Mouse (Mus musculus) midbrain, embryonic 11.5 days (tissue): Measurements from ENCODE around the gene Prkd2. TPM values are rescaled to one million over a fixed set of nuclear protein-coding genes. Genes with fewer than 3 reads are reported as not detected.
A peak's percentile ranks its signal among the peaks of the same experiment; 100 is the strongest.

Source experiments
- ATAC-seq: fragments of 200-750 bp; cut with Nextera tagmentation; 2 replicates; pipeline ENCODE4 v1.8.0; 2017; ENCODE audit warnings: moderate TSS enrichment, moderate library complexity; ENCODE audit not compliant: low FRiP score
- DNase-seq: peaks from one replicate; pipeline ENCODE4 v3.0.0; 2015; ENCODE audit warnings: low spot score; ENCODE audit errors: missing footprints
- H3K27ac ChIP-seq: fragments of 300-500 bp; sonication (generic); 2 replicates; pipeline ENCODE4 v1.5.1; 2014; ENCODE audit warnings: low read depth, low read length
- H3K27me3 ChIP-seq: fragments of 300-500 bp; sonication (generic); 2 replicates; pipeline ENCODE4 v1.6.1; 2014; ENCODE audit warnings: mild to moderate bottlenecking, low read length, moderate library complexity, mixed read lengths; ENCODE audit not compliant: control insufficient read depth, insufficient read depth
- H3K36me3 ChIP-seq: fragments of 300-500 bp; sonication (generic); 2 replicates; pipeline ENCODE4 v1.6.1; 2014; ENCODE audit warnings: mild to moderate bottlenecking, low read length, moderate library complexity, mixed read lengths; ENCODE audit not compliant: control insufficient read depth, insufficient read depth
- H3K4me1 ChIP-seq: fragments of 300-500 bp; sonication (generic); 2 replicates; pipeline ENCODE4 v1.6.1; 2014; ENCODE audit warnings: low read length; ENCODE audit not compliant: control insufficient read depth, insufficient read depth
- H3K4me2 ChIP-seq: fragments of 300-500 bp; sonication (generic); 2 replicates; pipeline ENCODE4 v1.6.1; 2014; ENCODE audit warnings: mild to moderate bottlenecking, moderate library complexity
- H3K4me3 ChIP-seq: fragments of 300-500 bp; sonication (generic); 2 replicates; pipeline ENCODE4 v1.5.1; 2014; ENCODE audit warnings: low read depth, low read length
- H3K9ac ChIP-seq: fragments of 300-500 bp; sonication (generic); 2 replicates; pipeline ENCODE4 v1.6.1; 2014; ENCODE audit warnings: low read length
- H3K9me3 ChIP-seq: fragments of 300-500 bp; sonication (generic); 2 replicates; pipeline ENCODE4 v1.6.1; 2016; ENCODE audit warnings: low read length; ENCODE audit not compliant: control insufficient read depth
- WGBS: fragments of 180-500 bp; shearing (Covaris S2); extraction: QIAGEN DNeasy Blood & Tissue Kit; methylation state at CpG from one replicate; pipeline ENCODE4 v1.1.7; 2014; 5-methylcytosine and 5-hydroxymethylcytosine counted together
- polyA plus RNA-seq: library from polyadenylated mRNA; unstranded; fragments of >200 nt; fragmentation: Nextera tagmentation; extraction: Ambion mirVana; gene quantifications from 2 replicates; pipeline ENCODE4 v1.2.1, GENCODE M21; 2014

The Prkd2 gene
- polyA plus RNA-seq, 1 experiment from 2014 or later, result 10.3 TPM

DNA sequence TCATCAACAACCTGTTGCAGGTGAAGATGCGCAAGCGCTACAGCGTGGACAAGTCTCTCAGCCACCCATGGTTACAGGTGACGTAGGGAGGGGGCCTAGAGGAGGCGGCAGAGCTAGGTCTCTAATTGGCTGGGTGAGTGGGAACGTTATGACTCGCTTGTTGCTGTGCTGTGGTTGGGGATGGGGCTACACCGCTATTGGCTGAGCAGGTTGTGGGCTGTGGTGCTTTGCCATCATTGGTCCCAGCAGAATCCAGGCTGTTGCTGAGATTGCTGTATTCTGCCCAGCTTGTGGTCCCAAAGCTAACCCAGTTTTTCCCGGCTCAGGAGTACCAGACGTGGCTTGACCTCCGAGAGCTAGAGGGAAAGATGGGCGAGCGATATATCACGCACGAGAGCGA is 26.8 kb downstream of the Prkd2 start:
- Histone ChIP-seq H3K4me1 (no peaks in the 10 kb centered on the region), H3K4me2 (peak overlapping the region; percentile 14; the same call in 1 of the 2 replicates), H3K36me3 (no peaks in the 10 kb centered on the region), H3K4me3 (no peak overlapping the region), H3K27ac (no peak overlapping the region), H3K9ac (no peak overlapping the region), H3K9me3 (no peaks in the 10 kb centered on the region), H3K27me3 (no peaks in the 10 kb centered on the region)
- 18% methylated on average over 16 of the region's 16 CpGs for WGBS
- peak; percentile 93 for ATAC-seq
- DNase-seq, result peak; percentile 92

- no peak for DNase-seq
- no peaks in the 10 kb centered on the region for H3K36me3 ChIP-seq
- no peak overlapping the region for H3K4me2 ChIP-seq
- 87% methylated on average over 10 of the region's 10 CpGs for WGBS
- no peaks in the 10 kb centered on the region for H3K9me3 ChIP-seq
- no peak overlapping the region for H3K9ac ChIP-seq
- peaks cover 11% of the 10 kb centered on the region for H3K4me1 ChIP-seq
- no peak overlapping the region for H3K4me3 ChIP-seq
- no peak for ATAC-seq
- no peak overlapping the region for H3K27ac ChIP-seq
- H3K27me3 ChIP-seq, result no peaks in the 10 kb centered on the region
Observed at GRCm38 (mm10) chr7:16871600-16871999, 28.9 kb downstream of the Prkd2 start.

DNA sequence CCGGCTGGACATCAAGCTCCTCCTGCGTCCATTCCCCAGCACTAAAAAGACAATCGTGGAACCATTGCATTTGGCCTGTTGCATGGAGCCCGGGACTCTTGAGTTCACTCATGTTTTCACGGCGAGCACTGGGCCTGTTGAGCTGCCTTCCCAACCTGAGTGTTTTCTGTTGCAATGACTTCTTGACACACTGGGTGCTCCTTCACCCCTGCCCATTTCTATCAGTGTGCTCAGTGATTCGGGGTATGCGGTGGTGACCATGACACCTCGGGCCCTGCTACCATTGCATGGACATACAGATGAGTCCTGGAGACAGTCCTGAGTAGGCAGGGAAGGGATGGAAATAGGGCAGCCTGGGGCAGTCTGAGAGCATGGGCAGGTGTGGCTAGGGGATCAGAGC is 29.8 kb downstream of the Prkd2 start:
- H3K27ac ChIP-seq, result no peak overlapping the region
- H3K9ac ChIP-seq, result no peak overlapping the region
- no peaks in the 10 kb centered on the region for H3K9me3 ChIP-seq
- no peak overlapping the region for H3K4me2 ChIP-seq
- WGBS, result 94% methylated on average over 9 of the region's 9 CpGs
- no peaks in the 10 kb centered on the region for H3K27me3 ChIP-seq
- no peak overlapping the region for H3K4me3 ChIP-seq
- ATAC-seq (no peak), DNase-seq (no peak)
- H3K4me1 ChIP-seq, result peaks cover 17% of the 10 kb centered on the region
- H3K36me3 ChIP-seq, result no peaks in the 10 kb centered on the region

GRCm38 (mm10) chr7:16873392-16873791 is 30.7 kb downstream of the Prkd2 start:
- H3K4me2 ChIP-seq, result no peak overlapping the region

GRCm38 (mm10) chr7:16874190-16874589 is 31.5 kb downstream of the Prkd2 start:
- Histone ChIP-seq H3K4me1 (peaks cover 17% of the 10 kb centered on the region), H3K9ac (no peak overlapping the region)
- DNase-seq, result peak; percentile 93

More at GRCm38 (mm10) chr7:16873392-16873791, 30.7 kb downstream of the Prkd2 start:
- Histone ChIP-seq H3K4me1 (peaks cover 17% of the 10 kb centered on the region), H3K36me3 (no peaks in the 10 kb centered on the region), H3K9ac (no peak overlapping the region), H3K9me3 (no peaks in the 10 kb centered on the region), H3K4me3 (no peak overlapping the region), H3K27me3 (no peaks in the 10 kb centered on the region), H3K27ac (no peak overlapping the region)
- ATAC-seq, result no peak
- DNase-seq, result no peak
- WGBS, result 92% methylated on average over 4 of the region's 4 CpGs

GRCm38 (mm10) chr7:16874756-16875309 is 32.1 kb downstream of the Prkd2 start:
- Histone ChIP-seq H3K27me3 (no peaks in the 10 kb centered on the region), H3K4me2 (peak overlapping the region; percentile 75), H3K27ac (peak overlapping the region; percentile 57), H3K9me3 (no peaks in the 10 kb centered on the region), H3K4me3 (peak overlapping the region; percentile 50), H3K4me1 (peaks cover 19% of the 10 kb centered on the region), H3K9ac (no peak overlapping the region; the same call in 1 of the 2 replicates), H3K36me3 (no peaks in the 10 kb centered on the region)
- peak; percentile 100 for DNase-seq
- ATAC-seq, result peak; percentile 95
- WGBS, result under 1% methylated on average over 33 of the region's 33 CpGs

More at GRCm38 (mm10) chr7:16874190-16874589, 31.5 kb downstream of the Prkd2 start:
- peak overlapping the region; percentile 57 for H3K27ac ChIP-seq
- no peak for ATAC-seq
- H3K4me3 ChIP-seq, result peak overlapping the region; percentile 20; the same call in 1 of the 2 replicates
- peak overlapping the region; percentile 14; the same call in 1 of the 2 replicates for H3K4me2 ChIP-seq
- H3K9me3 ChIP-seq, result no peaks in the 10 kb centered on the region
- H3K27me3 ChIP-seq, result no peaks in the 10 kb centered on the region
- H3K36me3 ChIP-seq, result no peaks in the 10 kb centered on the region
- WGBS, result 5% methylated on average over 17 of the region's 17 CpGs

- 0% methylated on average over 1 of the region's 1 CpGs for WGBS
- DNase-seq (no peak), ATAC-seq (no peak)
- H3K4me1 ChIP-seq, result peaks cover 21% of the 10 kb centered on the region
- no peaks in the 10 kb centered on the region for H3K36me3 ChIP-seq
- peak within 1 kb of the TSS; percentile 57 for H3K27ac ChIP-seq
- H3K9ac ChIP-seq, result peak within 1 kb of the TSS; percentile 80
- H3K4me3 ChIP-seq, result peak within 1 kb of the TSS; percentile 50
- H3K4me2 ChIP-seq, result peak within 1 kb of the TSS; percentile 75
- no peaks in the 10 kb centered on the region for H3K27me3 ChIP-seq
- no peaks in the 10 kb centered on the region for H3K9me3 ChIP-seq
Observed at GRCm38 (mm10) chr7:16875310-16875325, 32.4 kb downstream of the Prkd2 start, which contains the start of gene Dact3. TSS of gene Dact3 (plus strand) at chr7:16875317.

DNA sequence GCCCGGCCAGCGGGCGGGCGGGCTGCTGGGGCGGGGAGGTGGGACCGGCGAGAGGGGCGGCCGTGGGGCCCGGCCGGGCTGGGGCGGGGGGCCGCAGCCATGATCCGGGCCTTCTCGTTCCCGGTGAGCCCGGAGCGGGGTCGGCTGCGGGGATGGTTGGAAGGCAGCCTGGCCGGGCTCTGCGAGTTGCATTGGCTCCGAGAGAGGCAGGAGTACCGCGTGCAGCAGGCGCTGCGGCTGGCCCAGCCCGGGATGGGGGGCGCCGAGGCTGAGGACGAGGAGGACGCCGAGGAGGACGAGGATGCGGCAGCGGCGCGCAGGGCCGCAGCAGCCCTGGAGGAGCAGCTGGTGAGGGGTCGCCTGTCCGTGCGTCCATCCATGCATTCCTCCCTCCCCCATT is 32.6 kb downstream of the Prkd2 start:
- Histone ChIP-seq H3K27me3 (no peaks in the 10 kb centered on the region), H3K9ac (peak overlapping the region; percentile 80), H3K36me3 (no peaks in the 10 kb centered on the region), H3K4me3 (peak overlapping the region; percentile 50), H3K27ac (0 out of 2 replicates have a peak overlapping the region, but pooled peaks have one; percentile 1), H3K4me2 (peak overlapping the region; percentile 75), H3K4me1 (peaks cover 23% of the 10 kb centered on the region), H3K9me3 (no peaks in the 10 kb centered on the region)
- DNase-seq (no peak), ATAC-seq (no peak; the same call in 1 of the 2 replicates)
- WGBS, result 0% methylated on average over 40 of the region's 42 CpGs

DNA sequence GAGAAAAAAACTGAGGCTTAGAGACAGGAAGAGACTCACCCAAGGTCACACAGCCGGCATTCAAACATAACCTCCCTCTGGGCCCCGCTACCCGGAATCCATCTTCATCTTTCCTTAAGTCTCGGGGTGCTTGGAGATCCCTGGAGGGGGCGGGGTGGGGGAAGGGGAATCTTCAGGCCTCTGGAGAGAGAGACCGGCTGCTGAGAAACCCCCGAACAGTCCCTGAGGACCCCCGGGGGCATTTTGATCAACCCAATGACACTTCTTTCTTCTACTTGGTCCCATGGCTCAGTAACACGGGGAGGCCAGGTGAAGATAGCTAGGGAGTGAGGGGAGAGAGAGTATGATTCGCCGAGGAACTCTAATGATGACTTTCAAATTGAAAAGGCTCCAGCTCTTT is 33.3 kb downstream of the Prkd2 start:
- WGBS, result 9% methylated on average over 11 of the region's 11 CpGs
- no peak for ATAC-seq
- H3K4me3 ChIP-seq, result peak overlapping the region; percentile 50
- H3K27me3 ChIP-seq, result no peaks in the 10 kb centered on the region
- peak overlapping the region; percentile 80 for H3K9ac ChIP-seq
- no peak overlapping the region for H3K27ac ChIP-seq
- no peaks in the 10 kb centered on the region for H3K36me3 ChIP-seq
- DNase-seq, result peak; percentile 89
- H3K4me1 ChIP-seq, result peaks cover 30% of the 10 kb centered on the region
- no peaks in the 10 kb centered on the region for H3K9me3 ChIP-seq
- H3K4me2 ChIP-seq, result peak overlapping the region; percentile 75
